Comparison of ENCODE assay signal across 13 mouse cellular contexts in the genomic region with DNA sequence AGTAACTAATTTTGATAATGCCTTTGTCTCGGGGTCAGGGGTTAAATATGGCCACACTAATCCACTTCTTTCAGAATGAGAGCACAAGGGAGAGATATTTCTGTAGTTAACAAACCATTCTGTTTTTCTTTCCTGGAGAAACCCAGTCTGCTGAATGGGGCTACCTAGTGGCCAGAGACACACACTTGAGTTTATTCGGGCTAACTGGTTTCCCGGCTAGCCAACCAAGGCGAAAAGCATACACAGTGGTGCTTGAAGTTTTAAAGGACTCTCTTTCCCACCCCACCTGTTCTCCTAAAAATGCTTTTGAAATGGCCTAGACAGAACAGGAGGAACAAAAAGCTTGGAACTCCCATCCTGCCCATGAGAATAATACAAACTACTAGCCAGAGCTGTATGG.
A peak's percentile ranks its signal among the peaks of the same experiment; 100 is the strongest.
DNase-seq lines count a peak whose midpoint lies in the region; ATAC-seq and TF ChIP-seq lines count a peak whose summit lies in the region.
"Had no signal": no experiment of that assay in that cellular context is flagged by ENCODE, and none has a peak within 500 bp of the region (broad histone marks: within the 10 kb centered on the region; RNA-seq: fewer than 3 reads in every experiment).

No protein-coding gene starts in this region.

- H3K27me3 ChIP-seq in hindbrain, embryonic 11.5 days (ENCODE audit: control insufficient read depth, insufficient read depth, low read length) = no peaks in the 10 kb centered on the region
- H3K27me3 ChIP-seq in hindbrain, postnatal 0 days (ENCODE audit: insufficient read depth, low read length) = no peaks in the 10 kb centered on the region

- H3K27ac ChIP-seq in hindbrain, embryonic 11.5 days (ENCODE audit: low read depth, low read length) = 0 out of 2 replicates have a peak overlapping the region, but pooled peaks have one; percentile 76
- H3K27ac ChIP-seq in hindbrain, postnatal 0 days = no peak overlapping the region
- H3K27ac ChIP-seq: liver, embryonic 12.5 days had no signal

- no peaks in the 10 kb centered on the region for H3K9me3 ChIP-seq in hindbrain, embryonic 11.5 days (ENCODE audit: control insufficient read depth, low read length)
- no peaks in the 10 kb centered on the region for H3K9me3 ChIP-seq in hindbrain, postnatal 0 days (ENCODE audit: low read length)
- H3K9me3 ChIP-seq: liver, embryonic 12.5 days had no signal

- no peak for DNase-seq in hindbrain, embryonic 11.5 days (ENCODE audit: low spot score)
- no peak for DNase-seq in hindbrain, postnatal 0 days (ENCODE audit: low spot score)
- DNase-seq in 3T3-L1 (ENCODE audit: low read depth, low spot score) (peak; percentile 52), ES-CJ7 (ENCODE audit: low read depth, low spot score) (peak; percentile 19)
- peak; percentile 38 for DNase-seq in c-Kit-positive CD71-positive TER-119-positive erythroid progenitor cells, embryonic 14.5 days (ENCODE audit: low spot score)
- no peak for DNase-seq in frontal cortex, postnatal 36 days (ENCODE audit: low spot score in 2 of 2)
- DNase-seq in spleen, adult 18-20 months = no peak
- no peak for DNase-seq in layer of hippocampus, postnatal 14 days (ENCODE audit: low spot score in 2 of 2)
- DNase-seq: adrenal gland, adult 2 months; gastrocnemius, postnatal 36 days; heart, postnatal 14 days; kidney, postnatal 25 days had no signal

- H3K36me3 ChIP-seq in hindbrain, embryonic 11.5 days (ENCODE audit: control insufficient read depth, insufficient read depth, low read length) = no peaks in the 10 kb centered on the region
- no peaks in the 10 kb centered on the region for H3K36me3 ChIP-seq in hindbrain, postnatal 0 days (ENCODE audit: insufficient read depth, low read length)
- H3K36me3 ChIP-seq: liver, embryonic 12.5 days had no signal

- ATAC-seq in hindbrain, embryonic 11.5 days (ENCODE audit: low FRiP score) = no peak
- ATAC-seq in hindbrain, postnatal 0 days = no peak
- ATAC-seq: liver, embryonic 12.5 days had no signal

- H3K4me3 ChIP-seq in hindbrain, embryonic 11.5 days (ENCODE audit: low read depth, low read length) = no peak overlapping the region
- no peak overlapping the region for H3K4me3 ChIP-seq in hindbrain, postnatal 0 days (ENCODE audit: low read length)
- H3K4me3 ChIP-seq: liver, embryonic 12.5 days had no signal

- H3K4me1 ChIP-seq in hindbrain, embryonic 11.5 days (replicated peaks; ENCODE audit: control insufficient read depth, insufficient read depth, low read length) = peaks cover 24% of the 10 kb centered on the region
- H3K4me1 ChIP-seq in hindbrain, postnatal 0 days (ENCODE audit: insufficient read depth, low read length) = peaks cover 3% of the 10 kb centered on the region; the same call in 1 of the 2 replicates

- no peak overlapping the region for H3K9ac ChIP-seq in hindbrain, embryonic 11.5 days (ENCODE audit: low read depth, low read length)
- H3K9ac ChIP-seq in hindbrain, postnatal 0 days (replicated peaks; ENCODE audit: low read length) = no peak overlapping the region
- H3K9ac ChIP-seq: liver, embryonic 12.5 days had no signal

- 50% methylated on average over 4 of the region's 4 CpGs for WGBS in hindbrain, embryonic 11.5 days
- 54% methylated on average over 4 of the region's 4 CpGs for WGBS in hindbrain, postnatal 0 days

- no peak for TF ChIP-seq CTCF in hindbrain, postnatal 0 days (IDR thresholded peaks at IDR 0.05; ENCODE audit: low read depth)

- no peak overlapping the region for H3K4me2 ChIP-seq in hindbrain, embryonic 11.5 days (replicated peaks; ENCODE audit: low read depth, low read length)
- H3K4me2 ChIP-seq in hindbrain, postnatal 0 days (ENCODE audit: low read depth, low read length) = no peak overlapping the region
- H3K4me2 ChIP-seq: liver, embryonic 12.5 days had no signal

Comparison
In these comparisons a context has a peak if more than half of its experiments do, and no peak if none do; other contexts are left out.
1. DNase-seq: peak in 3T3-L1 (single experiment), ES-CJ7 (single experiment) and c-Kit-positive CD71-positive TER-119-positive erythroid progenitor cells, embryonic 14.5 days (single experiment); none in hindbrain, embryonic 11.5 days (single experiment), hindbrain, postnatal 0 days (single experiment), frontal cortex, postnatal 36 days (0 of 2), spleen, adult 18-20 months (0 of 2) and layer of hippocampus, postnatal 14 days (0 of 2).